Mouse (Mus musculus) gastrocnemius, postnatal 4 days (tissue): ENCODE results near the gene Tmem107. TPM values are rescaled to one million over a fixed set of nuclear protein-coding genes. Genes with fewer than 3 reads are reported as not detected.

Experiments used
- DNase-seq, 2 experiments: peaks; one replicate each; pipeline ENCODE4 v3.0.0; 2021 to 2022; ENCODE audit warnings: low spot score in 2 of 2, mixed read lengths in 2 of 2
- long read RNA-seq, 2 experiments: library from polyadenylated mRNA; stranded (forward); transcript quantifications; one replicate each; pipeline ENCODE4 v2.0.0; 2021
- total RNA-seq, 2 experiments: library from RNA; stranded (reverse); gene quantifications; 2 replicates each; pipeline ENCODE4 v1.2.3; 2021

Tmem107 gene
- 10 to 100 TPM; 11.7 to 14.3 TPM for total RNA-seq
- long read RNA-seq, experiment 1, transcript Tmem107-201 (5 exons, 779 nt): major isoform, 6 of 10 reads
- long read RNA-seq, experiment 1, partial matches to known transcripts: 1 of 10 reads
- long read RNA-seq, experiment 1, other reads (novel, unspliced or antisense): 2 of 10 reads
- long read RNA-seq, experiment 2, transcript Tmem107-201 (5 exons, 779 nt): major isoform, 6 of 12 reads
- long read RNA-seq, experiment 2, partial matches to known transcripts: 1 of 12 reads
- long read RNA-seq, experiment 2, other reads (novel, unspliced or antisense): 3 of 12 reads

- peak; percentile 84 to 96 for DNase-seq
Measured at GRCm38 (mm10) chr11:69070590-69071222, at the start of gene Tmem107. Tmem107 (plus strand) TSS chr11:69070806.

DNA sequence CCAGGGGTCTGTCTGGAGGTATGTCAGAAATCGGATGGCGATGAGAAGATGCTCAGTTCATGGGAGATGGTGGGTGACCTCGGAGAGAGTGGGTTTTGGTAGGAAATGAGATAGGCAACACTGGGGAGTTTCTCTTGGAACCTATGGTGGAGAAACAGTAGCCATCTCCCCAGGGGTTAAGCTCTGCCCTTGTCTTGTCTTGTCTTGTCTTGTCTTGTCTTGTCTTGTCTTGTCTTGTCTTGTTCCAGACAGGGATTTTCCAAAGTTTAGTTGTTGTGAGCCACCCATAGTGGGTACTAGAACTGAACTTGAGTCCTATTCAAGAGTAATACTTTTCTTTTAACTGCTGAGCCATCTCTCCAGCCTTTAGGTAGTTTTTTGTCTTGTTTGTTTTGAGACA lies 44.0 kb upstream of the Tmem107 start:
- no peak for DNase-seq

GRCm38 (mm10) chr11:69028805-69029204 lies 41.8 kb upstream of the Tmem107 start:
- DNase-seq: no peak

DNA sequence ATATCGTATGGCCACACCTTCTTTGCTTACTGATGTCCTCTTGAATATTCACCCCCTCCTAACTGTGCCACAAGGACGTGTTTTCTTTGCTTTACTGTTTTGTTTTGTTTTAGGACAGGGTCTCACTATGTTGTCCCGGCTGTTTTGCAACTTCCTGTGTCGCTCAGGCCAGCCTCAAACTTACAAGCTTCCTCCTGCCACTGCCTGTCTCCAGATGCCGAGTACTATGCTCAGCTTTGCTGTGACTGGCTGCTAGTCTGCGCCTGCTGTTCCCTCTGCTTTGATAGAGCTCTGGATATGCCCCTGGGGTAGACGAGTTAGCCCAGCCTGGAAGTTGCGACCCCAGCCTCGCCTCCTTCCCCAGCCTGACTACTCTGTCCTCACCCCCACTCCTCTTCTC lies 37.1 kb upstream of the Tmem107 start:
- DNase-seq: no peak

GRCm38 (mm10) chr11:69034585-69034984 lies 36.0 kb upstream of the Tmem107 start:
- no peak for DNase-seq

DNA sequence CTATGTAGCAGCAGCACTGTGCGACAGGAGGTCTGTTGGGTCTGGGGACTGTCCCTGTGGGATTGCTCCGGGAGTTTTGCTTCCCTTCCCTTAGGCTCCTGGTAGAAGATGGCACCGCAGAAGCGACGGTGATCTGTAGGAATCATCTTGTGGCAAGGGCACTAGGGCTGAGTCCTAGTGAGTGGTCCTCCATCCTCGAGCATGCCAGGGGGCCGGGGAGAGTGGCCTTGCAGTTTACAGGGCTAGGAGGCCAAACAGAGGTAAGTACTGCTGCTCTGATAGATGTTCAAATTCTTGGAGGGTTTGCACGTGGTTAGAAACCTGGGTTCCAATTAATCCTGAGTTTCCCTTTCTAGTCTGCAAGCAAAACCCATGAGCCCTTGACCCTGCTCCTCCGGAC lies 35.2 kb upstream of the Tmem107 start:
- DNase-seq: no peak

DNA sequence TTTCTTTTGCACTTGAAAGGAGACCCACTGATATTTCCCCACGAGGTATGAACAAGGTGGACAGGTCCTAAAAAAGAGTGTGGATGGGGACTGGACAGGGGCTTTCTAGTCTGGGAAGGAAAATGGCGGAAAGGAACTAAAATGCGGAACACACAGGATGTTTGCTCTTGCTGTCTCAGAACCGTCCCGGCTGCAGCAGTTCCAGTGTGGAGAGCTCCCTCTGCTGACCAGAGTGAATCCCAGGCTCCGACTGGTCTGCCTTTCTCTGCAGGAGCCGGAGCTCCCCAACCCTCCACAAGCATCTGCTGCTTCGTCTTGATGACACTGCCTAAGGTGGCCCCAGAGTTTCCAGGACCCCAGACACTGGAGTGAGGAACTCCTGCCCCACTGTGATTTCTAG lies 34.8 kb upstream of the Tmem107 start:
- peak in 1 of 2 experiments; percentile 74 for DNase-seq

- peak; percentile 43 to 59 for DNase-seq
Measured at GRCm38 (mm10) chr11:69036486-69037230, 33.9 kb upstream of the Tmem107 start.

GRCm38 (mm10) chr11:69037231-69038061 lies 33.2 kb upstream of the Tmem107 start:
- DNase-seq: peak in 1 of 2 experiments; percentile 58

- DNase-seq: no peak
Measured at GRCm38 (mm10) chr11:69038173-69038572, 32.4 kb upstream of the Tmem107 start.

DNA sequence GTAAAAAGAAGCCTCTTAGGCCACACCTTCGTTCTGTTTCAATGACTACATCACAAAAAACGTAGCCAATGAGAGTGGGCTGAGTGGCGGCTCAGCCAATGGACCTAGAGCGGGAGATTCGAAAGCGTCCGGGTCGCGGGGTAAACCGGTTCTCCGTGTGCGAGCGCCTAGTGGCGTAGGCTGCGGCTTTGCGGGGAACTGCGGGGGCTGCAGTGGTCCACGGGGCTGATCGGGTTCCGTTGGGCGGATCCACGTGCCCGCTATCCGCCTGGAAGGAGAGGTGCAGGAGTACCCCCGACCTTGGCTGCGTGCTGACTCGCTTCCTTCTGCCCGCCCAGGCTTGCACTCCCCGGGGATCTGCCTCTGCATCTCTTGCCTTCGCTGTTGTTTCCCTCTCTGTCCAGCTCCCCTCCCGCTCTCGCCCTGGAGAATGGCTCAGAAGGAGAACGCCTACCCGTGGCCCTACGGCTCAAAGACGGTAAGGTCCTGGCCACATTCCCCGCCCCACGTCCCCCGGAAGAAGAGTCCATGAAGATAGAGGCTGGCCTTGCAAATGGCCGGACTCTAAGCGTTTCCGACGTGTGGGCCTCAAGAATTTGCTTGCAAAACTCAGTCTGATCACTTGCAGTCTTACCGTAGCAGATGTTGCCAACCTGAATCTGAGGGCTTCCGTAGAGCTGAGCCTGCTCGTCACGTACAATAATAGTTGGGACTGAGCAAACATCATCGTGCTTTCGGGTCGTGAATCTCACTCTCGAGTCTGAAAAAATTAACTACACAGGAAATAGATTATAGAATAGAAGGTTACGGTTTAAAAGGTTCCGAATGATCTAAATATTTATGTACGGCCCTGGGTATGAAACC lies 24.8 kb upstream of the Tmem107 start, which contains the start of gene Aurkb:
Gene Aurkb (plus strand): TSS at position 117 of the 864 bp plus-strand sequence.
- peak; percentile 69 to 88 for DNase-seq

DNA sequence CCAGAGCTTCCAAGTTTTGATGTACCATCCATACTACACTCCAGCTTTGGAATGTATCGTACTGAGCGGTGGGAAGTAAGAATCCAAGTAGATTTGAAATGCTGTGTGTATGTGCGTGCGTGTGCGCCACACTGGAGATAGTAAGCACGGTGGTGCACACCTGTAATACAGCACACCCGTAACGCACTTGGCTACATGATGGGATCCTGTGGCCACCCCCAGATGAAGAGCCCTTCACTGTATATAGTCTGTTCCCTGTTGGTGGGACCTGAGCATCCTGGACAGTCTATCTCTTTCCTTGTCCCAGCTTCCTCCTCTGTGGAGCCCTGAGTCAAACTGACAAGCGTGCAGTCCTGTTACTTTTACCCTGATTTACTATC lies 24.2 kb upstream of the Tmem107 start:
- DNase-seq: no peak

DNA sequence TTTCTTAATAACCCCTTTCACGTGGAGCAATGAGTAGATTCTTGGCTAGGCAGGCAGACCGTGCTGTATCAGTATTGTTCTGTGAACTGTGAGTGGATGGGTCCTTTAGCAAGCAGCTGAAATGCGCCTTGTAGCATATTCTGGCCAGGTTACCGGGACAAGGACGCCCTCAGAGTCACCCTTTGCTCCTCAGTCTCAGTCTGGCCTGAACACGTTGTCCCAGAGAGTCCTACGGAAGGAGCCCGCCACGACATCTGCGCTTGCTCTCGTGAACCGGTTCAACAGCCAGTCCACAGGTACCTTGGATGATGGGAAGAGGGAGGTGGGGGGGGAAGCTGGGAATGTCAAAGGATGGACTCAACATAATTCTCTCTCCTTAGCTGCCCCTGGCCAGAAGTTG lies 23.0 kb upstream of the Tmem107 start:
- DNase-seq: no peak

- DNase-seq: no peak
Measured at GRCm38 (mm10) chr11:69048151-69048550, 22.5 kb upstream of the Tmem107 start.

DNA sequence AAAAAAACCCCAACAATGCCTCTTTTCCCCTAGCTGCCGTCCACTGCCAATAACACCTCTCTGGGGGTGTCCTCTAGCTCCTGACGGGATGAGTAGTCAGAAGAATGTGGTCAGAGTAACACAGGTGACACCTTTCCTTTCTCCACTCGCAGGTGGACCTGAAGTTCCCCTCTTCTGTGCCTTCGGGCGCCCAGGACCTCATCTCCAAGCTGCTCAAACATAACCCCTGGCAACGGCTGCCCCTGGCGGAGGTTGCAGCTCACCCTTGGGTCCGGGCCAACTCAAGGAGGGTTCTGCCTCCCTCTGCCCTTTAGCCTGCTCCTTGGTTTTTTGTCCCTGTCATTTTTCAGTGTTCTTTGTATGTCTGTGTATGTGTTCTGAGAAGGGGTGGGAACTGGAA lies 19.9 kb upstream of the Tmem107 start:
- no peak for DNase-seq

- DNase-seq: no peak
Measured at GRCm38 (mm10) chr11:69051771-69052170, 18.8 kb upstream of the Tmem107 start.

DNA sequence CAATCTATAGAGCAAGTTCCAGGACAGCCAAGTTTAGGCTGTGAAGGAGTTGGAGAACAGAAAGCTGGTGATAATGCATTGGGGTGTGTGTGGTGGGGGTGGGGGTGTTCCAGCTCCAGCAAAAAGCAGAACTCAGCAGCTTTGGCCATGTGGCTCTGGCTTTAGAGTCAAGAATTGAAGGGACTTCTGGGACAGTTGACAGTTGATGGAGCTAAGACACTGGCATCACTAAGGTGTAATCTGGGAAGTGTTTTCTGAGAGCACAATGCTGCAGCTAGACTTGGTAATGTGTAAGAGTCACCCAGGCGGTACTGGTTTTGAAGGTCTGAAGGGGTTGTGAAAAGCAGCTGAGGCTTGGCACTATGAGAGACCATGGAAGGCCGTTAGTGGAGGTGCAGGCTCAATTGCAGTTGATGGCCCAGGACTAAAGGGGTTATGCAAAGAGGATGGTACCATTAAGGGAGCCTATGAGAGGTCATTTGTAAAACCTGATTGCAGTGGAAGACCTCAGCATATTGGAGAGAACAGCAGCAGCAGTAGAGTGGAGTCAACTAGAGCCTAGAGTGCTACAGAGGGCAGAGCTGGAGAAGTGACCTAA lies 17.7 kb upstream of the Tmem107 start:
- DNase-seq: no peak

DNA sequence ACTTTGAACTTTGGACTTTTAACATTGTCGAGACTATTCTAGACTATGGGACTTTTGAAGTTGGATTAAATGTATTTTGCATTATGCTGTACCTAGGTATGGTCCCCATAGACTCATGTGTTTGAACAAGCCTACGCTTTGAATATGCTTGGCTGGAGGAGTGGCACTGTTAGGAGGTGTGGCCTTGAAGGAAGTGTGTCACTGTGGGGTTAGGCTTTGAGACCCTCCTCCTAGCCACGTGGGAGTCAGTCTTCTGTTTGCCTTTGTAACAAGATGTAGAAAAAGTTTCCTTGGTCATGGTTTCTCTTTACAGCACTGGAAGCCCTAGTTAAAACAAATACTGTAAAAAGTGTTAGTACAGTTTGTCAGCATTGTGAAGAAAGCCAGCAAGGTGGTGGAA lies 16.8 kb upstream of the Tmem107 start:
- DNase-seq: no peak

DNA sequence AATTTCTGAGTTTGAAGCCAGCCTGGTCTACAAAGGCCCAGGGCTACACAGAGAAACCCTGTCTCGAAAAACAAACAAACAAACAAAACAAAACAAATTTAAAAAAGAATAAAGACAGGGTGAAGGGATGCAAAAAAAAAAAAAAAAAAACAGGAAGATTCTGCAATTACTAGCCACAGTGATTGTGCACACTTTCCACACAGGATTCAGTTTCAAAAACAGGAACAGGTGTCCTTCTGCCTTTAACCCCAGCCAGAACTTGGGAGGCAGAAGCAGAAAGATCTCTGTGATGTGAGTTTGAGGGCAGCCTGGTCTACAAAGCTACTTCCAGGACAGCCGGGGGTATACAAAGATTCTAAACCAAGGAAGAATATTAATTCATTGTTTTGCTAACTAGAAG lies 12.3 kb upstream of the Tmem107 start:
- DNase-seq: no peak
